Mouse (Mus musculus) cerebellum, postnatal 25 days (tissue): ENCODE measurements around the gene Xpo5.

Experiments used
- DNase-seq, 2 experiments: peaks; one replicate each; pipeline ENCODE4 v3.0.0; 2021; ENCODE audit warnings: mixed read lengths in 2 of 2

The Xpo5 gene

DNA sequence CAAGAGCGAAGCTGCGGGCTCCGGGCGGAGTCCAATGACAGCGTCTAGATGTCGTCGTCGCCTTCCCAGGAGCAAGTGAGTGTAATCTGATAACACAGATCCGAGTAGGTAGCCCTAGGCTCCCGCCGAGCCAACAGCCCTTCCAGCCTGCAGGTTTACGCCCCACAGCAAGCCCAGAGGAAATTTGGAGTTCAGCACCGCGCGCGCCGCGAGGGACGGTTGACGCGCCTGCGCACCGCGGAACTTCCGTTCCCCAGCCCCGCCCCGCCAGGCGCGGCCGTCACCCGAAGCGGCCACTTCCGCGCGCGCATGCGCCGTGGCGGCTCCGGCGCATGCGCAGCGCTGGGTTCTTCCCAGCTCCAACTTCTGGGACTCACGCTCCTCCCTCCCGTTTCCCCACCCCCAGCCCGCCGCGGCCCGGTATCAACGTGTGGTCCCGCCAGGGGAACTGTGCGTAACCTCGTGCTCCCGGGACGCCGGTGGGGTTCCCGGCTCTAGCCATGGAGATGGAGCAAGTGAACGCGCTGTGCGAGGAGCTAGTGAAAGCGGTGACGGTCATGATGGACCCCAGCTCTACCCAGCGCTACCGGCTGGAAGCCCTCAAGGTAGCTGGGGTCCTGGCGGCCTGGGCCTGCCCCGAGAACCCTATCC lies at the start of gene Xpo5, which contains the start of gene Polh:
Gene Xpo5, plus strand, starts transcription at position 362 of the 651 bp plus-strand sequence.
Gene Polh, minus strand, starts transcription at position 225 of the 651 bp plus-strand sequence.
- peak; percentile 95 to 97 for DNase-seq

DNA sequence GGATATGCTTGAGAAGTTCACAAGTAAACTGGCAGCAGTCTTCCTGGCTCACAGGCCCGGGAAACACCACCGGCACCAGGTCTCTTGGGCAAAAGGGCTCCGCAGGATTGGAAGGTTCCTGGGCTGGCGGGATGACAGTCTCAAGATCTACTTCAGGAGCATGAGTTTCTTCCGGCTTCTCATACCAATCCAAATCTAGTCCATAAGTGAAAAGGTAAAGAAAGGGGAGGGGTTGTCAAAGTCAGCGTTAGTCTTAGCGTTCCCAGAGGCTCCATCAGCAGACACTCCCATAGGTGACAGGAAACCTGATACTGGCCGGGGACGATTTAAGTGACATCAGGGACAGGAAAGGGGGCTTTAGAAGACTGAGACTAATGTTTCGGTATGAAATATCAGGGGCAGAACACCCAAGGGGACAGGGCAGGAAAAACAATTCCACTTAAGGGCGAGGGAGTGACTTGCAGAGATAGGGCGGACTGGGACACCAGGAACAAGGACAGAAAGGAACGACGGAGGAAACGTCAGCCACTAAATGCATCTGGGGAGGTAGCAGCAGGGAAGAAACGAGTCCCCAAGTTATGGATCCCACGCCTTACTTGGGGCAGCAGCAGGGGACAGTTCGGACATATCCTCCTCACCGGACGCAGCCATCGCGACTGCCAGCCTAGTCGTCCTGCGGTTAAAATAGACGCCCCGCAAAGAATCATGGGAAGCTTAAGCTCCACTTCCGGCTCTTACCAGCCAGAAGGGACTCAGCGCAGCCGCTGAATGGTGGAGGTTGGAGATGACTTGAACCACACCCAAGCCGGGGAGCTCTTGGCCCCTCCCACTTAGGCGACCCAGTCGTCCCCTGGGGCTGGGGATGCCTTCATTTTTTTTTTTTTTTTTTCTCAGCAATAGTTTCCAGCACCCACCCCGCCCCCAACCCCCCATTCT lies 49.5 kb upstream of the Xpo5 start, which contains the start of gene Mad2l1bp:
Gene Mad2l1bp, minus strand, starts transcription at position 707 of the 936 bp plus-strand sequence.
- peak; percentile 84 to 91 for DNase-seq

DNA sequence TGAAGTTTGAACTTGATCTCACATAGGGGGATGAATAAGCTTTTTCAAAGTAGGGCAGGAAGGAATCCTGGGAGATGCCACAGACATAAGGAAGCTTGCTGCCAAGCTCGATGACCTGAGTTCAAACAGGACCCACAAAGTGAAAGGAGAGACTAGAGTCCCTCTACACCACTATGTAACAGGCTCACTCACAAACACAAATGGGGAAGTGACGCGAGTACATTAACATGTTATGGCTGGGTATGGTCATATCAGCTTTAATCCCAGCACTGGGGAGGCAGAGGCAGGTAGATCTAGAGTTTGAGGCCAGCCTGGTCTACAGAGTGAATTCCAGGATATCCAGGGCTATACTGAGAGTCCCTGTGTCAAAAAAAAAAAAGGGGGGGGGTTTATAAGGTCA lies 48.2 kb upstream of the Xpo5 start:
- DNase-seq = no peak

DNA sequence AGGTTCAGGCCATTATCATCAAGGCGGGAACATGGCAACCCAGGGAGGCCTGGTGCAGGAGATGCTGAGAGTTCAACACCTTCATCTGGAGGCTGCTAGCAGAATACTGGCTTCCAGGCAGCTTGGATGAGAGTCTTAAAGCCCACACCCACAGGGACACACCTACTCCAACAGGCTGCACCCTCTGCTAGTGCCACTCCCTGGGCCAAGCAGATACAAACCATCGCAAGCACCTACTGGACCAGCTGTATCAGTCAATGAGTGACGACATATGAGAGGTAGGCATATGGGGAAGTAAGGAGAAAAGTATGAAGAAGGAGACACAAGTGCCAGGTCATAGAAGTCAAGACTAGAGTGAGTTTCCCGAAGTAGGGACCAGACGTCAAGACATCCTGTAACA lies 45.9 kb upstream of the Xpo5 start:
- no peak for DNase-seq

DNA sequence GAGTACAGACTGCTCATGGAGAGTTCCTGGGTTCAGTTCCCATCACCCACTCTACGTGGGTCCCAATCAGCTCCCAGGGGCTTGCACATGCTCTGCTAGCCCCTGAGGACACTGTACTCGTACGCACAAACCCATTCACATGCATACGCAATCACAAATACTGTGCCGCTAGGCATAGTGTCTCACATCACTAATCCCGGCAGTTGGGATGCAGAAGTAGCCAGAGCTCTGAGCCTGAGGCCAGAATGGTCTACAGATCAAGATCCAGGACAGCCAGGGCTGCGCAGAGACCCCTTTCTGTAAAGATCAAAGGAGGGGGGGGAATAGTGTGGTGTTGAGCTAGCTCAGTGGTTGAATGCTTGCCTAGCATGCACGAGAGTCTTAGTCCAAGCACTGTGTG lies 45.5 kb upstream of the Xpo5 start:
- no peak for DNase-seq

DNA sequence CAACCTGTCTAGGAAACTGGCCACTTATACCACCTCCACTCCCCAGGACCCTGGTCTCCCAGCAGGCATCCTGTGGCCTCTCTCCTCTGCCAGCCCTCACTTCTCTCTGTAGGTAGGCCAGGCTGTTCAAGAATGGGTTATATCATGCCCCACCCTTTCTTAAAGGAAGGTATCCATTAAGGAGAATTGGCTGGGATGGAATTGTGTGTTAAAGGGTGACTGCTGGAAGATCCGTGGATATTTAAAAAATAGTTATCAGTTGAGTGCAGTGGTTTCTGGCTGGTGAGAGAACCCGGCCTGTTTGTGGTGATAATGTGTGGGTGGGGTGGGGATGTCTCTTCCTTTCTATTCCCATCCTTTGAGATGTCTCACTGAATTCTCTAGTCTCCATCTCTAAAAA lies 43.3 kb upstream of the Xpo5 start:
- DNase-seq = no peak

DNA sequence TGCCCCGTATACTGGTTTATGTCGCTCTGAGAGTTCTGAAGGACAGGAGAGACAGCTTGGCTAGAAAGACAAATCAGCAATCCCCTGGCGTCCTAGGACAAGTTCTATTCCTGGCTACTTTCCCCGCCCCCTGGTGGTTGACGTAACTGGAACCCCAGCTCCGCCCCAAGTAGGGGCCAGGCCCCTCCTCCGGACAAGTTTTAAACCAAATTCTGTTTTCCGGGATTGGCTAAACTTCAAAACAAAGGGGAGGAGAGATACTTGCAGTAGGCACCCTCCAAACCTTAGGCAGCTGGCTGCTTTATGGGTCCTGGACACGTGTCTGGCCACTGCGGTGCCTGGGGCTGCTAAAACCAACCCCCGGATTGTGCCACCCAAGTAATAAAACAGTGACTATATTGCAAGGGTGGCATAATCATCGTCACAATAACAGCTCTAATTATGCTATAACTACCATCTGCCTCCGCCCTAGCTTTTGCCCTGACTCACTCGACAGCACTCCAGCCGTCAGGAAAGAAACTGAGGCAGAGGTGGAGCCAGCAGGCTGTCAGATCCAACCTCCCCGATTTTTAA lies 42.4 kb upstream of the Xpo5 start:
- peak; percentile 82 to 89 for DNase-seq

DNA sequence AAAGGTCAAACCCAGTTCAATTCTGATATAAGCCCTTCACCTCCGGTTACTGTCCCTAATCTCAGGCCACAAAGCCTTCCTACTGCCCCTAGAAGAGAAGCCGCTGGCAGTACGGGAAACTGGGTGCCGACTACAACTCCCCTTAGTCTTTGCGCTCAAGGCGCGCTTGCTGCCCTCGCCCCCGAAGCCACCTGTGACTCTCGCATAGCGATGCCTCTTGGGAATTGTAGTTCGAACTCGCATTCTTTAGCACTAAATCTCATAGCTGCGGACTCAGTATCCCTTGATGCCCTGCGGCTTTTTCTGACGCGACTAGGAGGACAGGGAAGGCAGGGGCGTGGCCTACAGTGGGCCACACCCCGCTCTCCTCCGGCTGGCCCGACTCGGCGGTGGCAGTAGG lies 41.9 kb upstream of the Xpo5 start, which contains the start of gene Gtpbp2:
Gene Gtpbp2, plus strand, starts transcription at position 347 of the 400 bp plus-strand sequence.
- DNase-seq = peak; percentile 93 to 96

DNA sequence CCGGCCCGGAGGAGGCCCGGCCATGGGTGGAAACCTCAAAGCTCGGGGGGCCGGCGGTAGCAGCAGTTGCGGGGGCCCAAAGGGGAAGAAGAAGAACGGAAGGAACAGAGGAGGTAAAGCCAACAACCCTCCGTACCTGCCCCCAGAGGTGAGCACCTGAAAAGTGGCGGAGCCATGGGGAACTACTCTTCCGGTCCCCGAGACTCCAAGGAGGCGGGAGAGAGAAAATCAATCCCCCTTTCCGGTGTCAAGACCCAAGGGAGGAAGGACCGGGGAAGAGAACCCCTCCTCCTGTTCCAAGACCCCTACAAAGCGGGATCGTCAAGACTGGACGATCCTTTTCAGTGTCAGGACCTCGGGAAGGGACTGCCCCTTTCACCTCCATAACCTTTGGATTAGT lies 41.4 kb upstream of the Xpo5 start:
- DNase-seq = no peak

DNA sequence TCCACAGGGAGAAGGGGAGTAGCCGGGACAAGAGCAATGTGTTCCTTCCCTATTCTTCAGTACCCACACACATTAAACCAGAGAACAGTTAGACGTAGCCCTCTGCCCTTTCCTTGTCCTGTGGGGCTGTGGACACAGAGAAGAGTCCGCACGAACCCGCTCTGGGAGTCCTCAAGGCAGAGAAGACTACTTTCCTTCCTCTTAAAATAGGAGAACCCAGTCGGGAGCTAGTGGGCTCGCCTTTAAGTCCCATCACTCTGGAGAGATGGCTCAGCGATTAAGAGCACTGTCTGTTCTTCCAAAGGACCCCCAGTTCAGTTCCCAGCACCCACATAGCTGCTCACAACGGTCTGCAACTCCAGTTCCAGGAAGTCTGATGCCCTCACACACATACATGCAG lies 40.9 kb upstream of the Xpo5 start:
- peak in 1 of 2 experiments; percentile 26 for DNase-seq

DNA sequence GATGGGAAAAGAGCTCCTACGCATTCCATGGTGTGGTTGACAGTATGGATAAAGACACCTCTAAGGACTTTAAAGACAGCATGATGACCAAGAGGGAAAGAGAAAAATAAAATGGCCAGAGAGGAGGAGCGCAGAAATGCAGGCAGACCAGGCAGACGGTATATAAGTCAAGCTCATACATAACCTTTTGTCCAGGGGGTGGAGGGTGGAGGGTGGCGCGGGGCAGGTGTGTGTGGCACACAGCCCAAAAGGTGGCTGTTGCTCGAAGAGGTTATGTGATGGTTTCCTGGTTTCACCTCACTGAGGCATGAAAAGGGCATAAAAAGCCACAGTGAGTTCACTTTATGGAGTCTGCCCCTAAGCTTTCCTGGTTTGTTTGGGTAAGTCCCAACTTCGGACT lies 40.0 kb upstream of the Xpo5 start:
- no peak for DNase-seq

DNA sequence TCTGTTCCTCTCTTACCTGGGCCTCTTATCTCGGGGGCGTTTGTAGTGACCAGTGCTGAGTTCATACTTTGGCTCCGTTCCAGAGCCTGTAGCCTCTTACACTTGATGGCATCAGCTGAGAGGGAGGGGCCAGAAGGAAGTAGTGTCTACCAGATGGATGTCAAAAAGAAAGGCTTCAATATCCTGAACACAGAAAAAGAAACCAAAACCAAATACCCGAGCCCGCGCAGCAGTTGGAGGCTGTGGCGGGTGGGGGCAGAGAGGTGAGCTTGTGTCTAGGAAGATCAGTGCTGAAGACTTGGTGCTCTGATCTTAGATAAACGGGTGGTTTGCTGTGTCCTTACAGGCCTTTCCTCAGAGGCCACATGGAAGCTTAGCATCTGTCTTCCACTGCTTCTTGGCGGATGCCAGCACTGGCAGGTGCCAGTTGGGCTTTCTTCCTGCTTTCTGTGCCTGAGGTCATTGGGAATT lies 39.6 kb upstream of the Xpo5 start:
- DNase-seq = peak in 1 of 2 experiments; percentile 30

DNA sequence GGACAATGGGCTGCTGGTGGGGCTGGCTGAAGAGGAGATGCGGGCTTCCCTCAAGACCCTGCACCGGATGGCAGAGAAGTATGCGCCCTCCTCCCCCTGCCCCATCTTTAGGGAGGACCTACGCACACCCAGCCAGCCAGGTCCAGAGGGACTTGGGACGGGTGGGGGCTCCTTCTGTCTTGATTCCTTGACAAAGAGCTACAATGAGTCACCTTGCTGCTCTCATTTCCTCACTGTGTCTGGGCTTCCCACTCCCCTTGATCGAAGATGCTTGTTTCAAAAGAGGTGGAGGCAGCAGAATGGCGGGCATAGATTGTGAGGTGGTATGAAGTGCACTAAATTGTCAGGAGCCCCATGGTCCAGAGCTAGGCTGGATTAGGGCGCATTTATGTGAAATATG lies 38.3 kb upstream of the Xpo5 start:
- no peak for DNase-seq

DNA sequence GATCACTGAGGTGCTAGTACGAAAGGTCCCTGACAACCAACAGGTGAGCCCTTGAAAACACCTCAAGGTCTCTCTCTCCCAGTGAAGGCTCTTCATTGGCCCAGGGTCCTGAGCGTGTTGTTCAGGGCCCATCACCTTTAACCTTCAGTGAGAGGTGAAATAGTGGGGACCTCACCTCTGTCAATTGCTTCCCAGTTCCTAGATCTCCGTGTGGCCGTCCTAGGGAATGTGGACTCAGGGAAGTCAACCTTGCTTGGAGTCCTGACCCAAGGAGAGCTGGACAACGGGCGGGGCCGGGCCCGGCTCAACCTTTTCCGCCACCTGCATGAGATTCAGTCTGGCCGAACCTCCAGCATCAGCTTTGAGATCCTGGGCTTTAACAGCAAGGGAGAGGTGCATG lies 37.8 kb upstream of the Xpo5 start:
- no peak for DNase-seq

DNA sequence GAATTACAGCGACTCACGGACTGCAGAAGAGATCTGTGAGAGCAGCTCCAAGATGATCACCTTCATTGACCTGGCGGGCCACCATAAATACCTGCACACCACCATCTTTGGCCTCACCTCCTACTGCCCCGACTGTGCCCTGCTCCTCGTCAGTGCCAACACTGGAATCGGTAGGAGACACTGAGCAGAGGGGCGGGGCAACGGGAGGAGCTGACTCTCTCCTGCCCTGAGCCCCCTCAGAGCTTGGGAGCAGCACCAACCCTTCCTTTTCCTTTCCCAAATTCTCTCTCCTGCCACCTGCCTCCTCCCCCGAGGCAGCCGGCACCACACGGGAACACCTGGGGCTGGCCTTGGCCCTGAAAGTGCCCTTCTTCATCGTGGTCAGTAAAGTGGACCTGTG lies 37.1 kb upstream of the Xpo5 start:
- no peak for DNase-seq

DNA sequence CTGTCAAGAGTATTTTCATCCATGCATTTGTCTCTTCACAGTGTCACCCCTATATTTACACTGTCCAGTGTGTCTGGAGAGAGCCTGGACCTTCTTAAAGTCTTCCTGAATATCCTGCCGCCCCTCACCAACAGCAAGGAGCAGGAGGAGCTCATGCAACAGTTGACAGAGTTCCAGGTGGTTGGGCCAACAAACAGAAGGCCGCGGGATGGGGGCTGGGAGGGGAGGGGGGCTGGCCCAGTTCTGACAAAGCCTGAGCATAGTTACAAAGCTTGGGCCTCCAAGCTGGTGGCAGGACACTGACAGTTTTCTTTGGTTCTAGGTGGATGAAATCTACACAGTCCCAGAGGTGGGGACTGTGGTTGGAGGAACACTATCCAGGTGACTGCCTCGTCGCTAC lies 36.3 kb upstream of the Xpo5 start:
- peak in 1 of 2 experiments; percentile 35 for DNase-seq

DNA sequence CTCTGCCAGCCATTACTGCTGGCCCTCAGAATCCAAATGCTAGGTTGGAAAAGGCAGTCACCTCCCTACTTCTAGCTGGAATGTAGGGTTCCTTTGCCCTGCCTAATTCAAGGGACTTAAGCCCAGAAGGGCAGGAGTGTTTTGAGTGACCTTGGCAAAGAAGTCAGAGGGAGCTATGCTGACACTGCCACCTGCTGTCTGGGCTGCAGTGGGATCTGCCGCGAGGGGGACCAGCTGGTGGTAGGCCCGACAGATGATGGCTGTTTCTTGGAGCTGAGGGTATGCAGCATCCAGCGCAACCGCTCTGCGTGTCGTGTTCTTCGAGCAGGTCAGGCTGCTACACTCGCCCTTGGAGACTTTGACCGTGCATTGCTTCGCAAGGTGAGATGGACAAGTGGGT lies 35.6 kb upstream of the Xpo5 start:
- peak in 1 of 2 experiments; percentile 41 for DNase-seq

DNA sequence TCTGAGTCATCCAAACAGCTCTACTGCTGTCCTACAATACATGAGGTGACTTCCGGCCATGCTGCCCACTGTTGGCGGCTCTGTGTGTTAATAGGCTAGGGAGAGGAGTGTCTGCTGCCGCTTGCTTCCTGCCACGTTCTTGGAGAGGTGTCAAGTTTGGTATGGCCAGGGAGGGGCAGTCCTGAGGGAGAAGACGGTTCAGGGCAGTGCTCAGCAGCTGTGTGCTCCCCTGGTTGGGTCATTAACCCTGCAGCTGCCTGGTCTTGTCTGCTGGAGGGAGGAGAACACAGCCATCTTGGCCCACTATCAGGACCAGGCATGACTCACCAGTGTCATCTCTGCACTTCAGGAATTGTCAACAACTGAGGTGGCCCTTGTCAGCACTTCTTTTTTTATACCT lies 34.3 kb upstream of the Xpo5 start:
- no peak for DNase-seq

DNA sequence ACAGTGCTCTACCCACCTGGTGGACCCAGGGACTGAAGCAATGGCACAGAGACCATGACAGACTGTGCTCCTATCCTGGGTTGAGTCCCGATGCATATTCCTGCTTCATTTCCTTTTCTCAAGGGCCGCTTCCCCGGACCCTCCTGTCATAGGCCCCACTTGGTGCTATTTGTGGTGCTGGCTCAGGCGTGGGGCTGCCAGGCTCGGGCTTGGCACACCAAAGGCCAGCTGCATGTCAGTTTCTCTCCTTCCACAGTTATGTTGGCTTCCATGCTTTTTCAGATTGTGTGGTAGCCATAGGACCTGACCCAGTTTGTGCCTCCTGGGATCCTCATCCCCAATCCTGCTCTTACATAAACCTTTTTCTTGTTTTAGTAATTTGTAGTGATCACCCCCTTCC lies 33.8 kb upstream of the Xpo5 start:
- no peak for DNase-seq

DNA sequence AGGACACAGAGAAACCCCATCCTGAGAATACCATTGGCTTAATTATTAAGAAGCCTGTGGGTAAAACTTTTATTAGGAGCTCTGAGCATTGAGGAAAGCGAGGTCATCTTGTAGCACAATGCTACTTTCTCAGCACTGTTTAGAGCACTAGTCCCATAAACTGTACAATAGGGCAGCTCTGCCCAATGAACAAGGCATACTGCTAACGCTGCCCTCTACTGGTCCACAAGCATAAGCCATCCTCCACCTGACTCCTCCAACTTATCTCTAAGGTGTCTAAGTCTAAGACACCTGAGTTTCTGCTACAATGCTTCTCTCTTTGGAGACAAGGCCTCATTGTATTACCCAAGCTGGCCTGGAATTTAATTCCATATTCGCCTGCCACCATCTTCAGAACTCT lies 32.0 kb upstream of the Xpo5 start:
- peak in 1 of 2 experiments; percentile 38 for DNase-seq

DNA sequence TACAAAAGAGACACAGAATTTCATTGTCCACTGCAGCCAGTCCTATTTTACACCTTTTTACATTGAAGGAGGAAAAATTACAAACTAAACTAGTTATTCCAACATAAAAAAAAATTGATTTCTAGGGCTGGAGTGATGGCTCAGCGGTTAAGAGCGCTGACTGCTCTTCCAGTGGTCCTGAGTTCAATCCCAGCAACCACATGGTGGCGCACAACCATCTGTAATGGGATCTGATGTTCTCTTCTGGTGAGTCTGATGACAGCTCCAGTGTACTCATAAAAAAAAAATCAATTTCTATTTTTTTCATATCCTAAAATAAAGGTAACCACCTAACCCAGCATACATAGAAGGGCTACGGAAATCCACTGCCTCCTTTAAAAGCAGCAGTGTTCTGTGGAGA lies 20.3 kb upstream of the Xpo5 start:
- no peak for DNase-seq

DNA sequence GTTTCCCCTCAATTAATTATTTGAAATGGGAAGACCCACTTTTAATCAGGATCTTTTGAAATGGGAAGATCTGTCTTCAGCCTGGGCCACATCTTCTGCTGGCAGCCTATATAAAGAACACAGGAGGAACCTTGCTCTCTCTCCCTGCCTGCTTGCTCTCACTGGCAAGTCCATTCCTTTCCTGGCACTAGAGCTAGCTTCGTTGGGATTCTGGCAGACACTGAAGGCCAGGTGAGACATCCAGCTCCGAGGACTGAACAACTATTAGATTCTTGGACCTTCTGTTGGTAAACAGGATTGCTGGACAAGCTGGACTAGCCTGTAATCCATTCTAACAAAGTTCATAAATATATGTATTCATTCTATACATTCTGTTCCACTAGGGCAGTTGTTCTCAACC lies 13.8 kb upstream of the Xpo5 start:
- no peak for DNase-seq

DNA sequence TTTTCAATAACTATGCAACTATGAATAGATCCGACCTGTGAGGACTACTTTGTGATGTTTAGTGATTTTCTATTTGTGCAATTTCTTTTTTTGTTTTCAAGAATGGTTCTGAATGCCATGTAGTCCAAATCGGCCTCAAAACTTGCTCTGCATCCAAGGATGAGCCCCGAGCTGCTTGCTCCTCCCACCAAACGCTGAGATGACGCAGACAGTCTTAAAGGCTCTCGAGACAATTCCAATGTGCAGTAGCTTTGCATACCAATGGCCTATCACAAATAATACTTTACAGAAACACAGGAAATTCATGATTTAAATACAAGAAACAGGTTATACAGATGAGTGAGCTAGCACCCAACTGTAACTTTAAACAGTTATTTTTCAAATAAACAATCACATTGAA lies 1.4 kb upstream of the Xpo5 start:
- DNase-seq = no peak
